Mouse (Mus musculus) retina, embryonic 14.5 days (tissue): Measurements from ENCODE around the gene Ccdc40.
"Not testable (repeated sequence)": the region's sequence is repeated elsewhere in the genome, so short reads cannot be mapped to it uniquely, and the experiment has no call there.

Experiments
- DNase-seq: peaks from one replicate; pipeline ENCODE4 v3.0.0-alpha.2; 2015; ENCODE audit warnings: low spot score

Ccdc40 gene

DNA sequence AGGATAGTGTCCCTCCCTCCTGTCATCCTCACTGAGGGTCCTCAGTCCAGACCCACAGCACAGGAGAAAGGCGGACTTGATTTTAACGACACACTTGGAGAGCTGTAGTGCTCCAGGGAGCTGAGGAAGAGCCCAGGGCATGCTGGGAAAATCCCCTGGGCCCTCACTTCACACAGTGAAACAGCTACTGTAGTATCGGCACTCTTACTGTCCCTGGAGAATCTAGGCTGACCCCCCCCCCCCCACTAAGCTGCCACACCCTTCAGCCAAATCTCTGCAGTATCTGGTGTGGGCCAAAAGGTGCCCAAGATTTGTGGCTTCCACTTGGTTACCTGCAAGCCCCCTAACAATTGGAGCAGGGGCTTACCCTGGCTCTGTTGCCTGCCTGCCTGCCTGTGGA, 8.6 kb downstream of the Ccdc40 start:
- DNase-seq: no peak

DNA sequence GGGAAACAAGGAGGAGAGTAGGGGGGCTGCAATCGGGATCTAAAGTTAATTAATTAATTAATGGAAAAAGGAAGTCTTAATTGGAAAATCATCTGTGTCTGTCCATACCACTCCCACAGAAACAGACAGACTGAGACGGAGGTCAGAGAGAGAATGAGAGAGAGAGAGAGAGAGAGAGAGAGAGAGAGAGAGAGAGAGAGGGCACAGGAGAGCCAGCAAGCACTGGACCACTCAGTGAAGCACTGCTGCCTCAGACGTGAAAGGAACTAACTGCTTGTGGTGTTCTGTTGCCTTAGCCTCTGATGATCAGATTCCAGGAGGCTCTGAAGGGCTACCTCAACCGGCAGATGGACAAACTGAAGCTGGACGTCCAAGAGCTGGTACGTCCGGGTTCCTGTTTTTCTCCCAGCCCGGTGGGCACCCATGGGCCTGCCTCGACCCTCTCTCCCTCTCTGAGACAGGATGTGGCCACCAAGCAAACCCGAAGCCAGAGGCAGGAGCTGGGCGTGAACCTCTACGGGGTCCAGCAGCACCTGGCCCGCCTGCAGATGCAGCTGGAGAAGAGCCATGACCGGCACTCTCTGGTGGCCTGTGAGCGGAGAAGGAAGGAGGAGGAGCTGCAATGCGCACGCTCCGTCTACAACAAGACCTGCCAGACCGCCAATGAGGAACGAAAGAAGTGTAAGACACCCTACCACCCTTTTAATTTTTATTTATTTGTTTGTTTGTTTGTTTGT, 9.4 kb downstream of the Ccdc40 start:
- DNase-seq: no peak

GRCm38 (mm10) chr11:119238305-119238721, 9.9 kb downstream of the Ccdc40 start:
- peak; percentile 72 for DNase-seq

DNA sequence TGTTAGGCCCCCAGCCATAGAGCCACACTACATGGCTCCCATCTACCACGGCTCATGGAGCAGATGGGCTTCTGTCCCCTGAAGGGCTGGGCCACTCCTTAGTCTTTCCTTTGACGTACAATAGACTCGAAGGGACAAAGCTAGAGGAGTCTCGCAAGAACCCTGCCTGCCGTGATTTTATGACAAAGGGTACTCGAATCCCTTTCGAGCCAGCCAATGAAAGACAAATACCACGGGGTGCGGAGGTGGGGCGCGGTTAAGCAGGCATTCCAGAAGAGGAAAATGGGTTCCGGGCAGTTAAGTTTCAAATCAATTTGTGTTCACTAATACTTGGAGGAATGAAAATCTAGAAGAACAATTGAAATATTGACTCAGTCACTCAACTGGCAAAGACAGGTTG, 11.1 kb downstream of the Ccdc40 start:
- no peak for DNase-seq

DNA sequence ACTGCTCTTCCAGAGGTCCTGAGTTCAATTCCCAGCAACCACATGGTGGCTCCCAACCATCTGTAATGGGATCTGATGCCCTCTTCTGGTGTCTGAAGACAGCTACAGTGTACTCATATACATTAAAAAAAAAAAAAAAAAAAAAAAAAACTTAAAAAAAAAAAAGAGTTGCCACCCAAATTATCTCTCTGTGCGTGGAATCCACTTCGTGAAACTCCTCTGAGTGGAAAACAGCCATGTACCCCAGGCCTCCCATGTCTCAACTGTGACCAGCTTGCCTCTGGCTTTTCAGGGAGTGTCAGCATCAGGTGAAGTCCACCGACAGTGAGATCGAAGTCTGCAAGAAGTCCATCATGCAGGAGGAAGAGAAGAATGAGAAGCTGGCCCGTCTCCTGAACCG, 17.2 kb downstream of the Ccdc40 start:
- not testable (repeated sequence) for DNase-seq

DNA sequence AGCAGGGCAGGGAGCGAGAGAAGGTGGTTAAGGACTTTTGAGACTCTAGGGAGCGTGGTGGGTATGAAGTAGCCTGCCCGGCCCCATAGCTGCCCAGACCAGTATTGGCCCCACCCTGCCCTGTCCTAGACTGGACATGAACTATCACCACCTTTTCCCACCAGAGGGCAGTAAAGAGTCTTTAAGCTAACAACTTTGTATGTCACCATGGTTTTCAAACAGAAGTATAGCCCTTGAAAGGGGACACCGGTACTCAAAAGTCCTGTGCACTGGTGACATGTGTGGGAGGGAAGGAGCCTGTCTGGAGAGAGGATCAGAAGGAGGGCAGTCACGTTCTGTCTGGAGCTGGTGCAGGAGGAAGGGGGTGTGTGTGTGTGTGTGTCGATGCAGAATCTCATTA, 20.6 kb downstream of the Ccdc40 start:
- peak; percentile 91 for DNase-seq

GRCm38 (mm10) chr11:119250998-119251397, 22.6 kb downstream of the Ccdc40 start:
- DNase-seq: no peak

- DNase-seq: peak; percentile 68
Measured at GRCm38 (mm10) chr11:119252854-119253541, 24.6 kb downstream of the Ccdc40 start.

- DNase-seq: not testable (repeated sequence)
Measured at GRCm38 (mm10) chr11:119256557-119256956, 28.2 kb downstream of the Ccdc40 start.

DNA sequence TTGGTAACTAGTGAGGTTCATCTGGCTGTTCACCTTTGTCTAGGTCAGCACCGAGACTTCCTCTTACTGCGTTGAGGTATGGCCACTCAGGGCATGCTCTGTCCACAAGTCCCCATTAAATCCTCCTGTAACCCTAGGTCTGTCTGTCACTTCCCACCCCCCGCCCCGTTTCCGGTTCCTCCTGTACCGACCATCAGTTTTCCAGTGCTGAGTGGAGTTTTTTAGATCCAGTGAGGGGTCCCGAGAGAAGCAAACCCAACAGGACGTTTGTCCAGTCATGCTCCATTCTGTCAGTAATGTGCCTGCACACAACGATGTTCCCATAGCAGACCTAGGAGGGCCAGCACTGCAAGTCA, 29.8 kb downstream of the Ccdc40 start:
- no peak for DNase-seq

GRCm38 (mm10) chr11:119258572-119259322, 30.4 kb downstream of the Ccdc40 start:
- peak; percentile 74 for DNase-seq

DNA sequence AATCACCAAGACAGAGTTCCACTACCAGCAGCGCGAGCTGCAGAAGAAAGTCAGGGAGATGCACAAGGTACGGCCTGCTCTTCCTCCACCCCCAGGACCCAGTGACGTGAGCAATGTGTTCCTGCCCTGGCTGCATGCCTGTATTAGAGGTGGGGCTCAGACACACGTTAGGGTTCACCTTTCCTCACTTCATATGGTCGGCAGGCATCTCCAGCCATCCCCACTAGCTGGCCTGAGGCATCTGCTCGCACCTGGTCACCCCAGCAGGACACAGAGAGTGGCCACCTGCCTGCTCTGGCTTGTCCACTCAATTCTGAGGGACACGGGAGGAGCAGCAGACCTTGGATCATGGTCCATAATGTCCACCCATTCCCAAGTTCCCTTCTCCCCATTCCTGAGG, 31.6 kb downstream of the Ccdc40 start:
- DNase-seq: no peak

DNA sequence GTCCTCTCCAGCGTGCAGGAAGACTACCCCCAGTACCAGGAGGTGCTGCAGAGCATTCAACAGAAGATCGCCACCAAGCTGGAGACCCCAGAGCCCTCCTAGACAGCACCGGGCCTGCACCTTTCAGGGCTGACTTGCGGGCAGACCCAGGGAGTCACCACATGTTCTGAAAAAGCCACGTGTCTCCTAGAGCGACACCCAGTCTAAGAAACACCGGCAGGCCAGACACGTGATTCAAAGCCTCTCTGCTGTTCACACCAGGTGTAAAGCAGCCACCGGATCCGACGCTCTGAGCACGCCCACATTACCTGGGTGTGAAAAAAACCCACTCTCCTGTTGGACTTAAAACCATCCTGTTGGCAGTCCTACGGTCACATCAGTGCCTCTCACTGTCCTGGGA, 36.0 kb downstream of the Ccdc40 start:
- no peak for DNase-seq

DNA sequence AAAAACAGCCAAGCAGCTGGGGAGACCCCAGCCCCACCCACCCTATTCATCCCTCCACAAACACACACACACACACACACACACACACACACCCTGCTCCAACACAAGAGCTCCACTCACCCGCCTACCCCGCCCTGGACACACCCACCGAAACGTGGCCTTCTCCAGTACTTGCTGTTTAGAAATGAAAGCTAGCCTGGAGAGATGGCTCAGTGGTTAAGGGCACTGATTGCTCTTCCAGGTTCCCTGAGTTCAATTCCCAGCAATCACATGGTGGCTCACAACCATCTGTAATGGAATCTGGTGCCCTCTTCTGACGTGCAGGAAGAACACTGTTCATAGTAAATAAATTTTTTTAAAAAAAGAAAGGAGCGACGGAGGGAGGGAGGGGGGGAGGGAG, 37.4 kb downstream of the Ccdc40 start:
- DNase-seq: no peak

GRCm38 (mm10) chr11:119267241-119267674, 38.9 kb downstream of the Ccdc40 start:
- no peak for DNase-seq

GRCm38 (mm10) chr11:119267768-119268556, 39.6 kb downstream of the Ccdc40 start, which contains the start of gene Gaa:
Gene Gaa (plus strand): TSS chr11:119267887.
- DNase-seq: peak; percentile 98

DNA sequence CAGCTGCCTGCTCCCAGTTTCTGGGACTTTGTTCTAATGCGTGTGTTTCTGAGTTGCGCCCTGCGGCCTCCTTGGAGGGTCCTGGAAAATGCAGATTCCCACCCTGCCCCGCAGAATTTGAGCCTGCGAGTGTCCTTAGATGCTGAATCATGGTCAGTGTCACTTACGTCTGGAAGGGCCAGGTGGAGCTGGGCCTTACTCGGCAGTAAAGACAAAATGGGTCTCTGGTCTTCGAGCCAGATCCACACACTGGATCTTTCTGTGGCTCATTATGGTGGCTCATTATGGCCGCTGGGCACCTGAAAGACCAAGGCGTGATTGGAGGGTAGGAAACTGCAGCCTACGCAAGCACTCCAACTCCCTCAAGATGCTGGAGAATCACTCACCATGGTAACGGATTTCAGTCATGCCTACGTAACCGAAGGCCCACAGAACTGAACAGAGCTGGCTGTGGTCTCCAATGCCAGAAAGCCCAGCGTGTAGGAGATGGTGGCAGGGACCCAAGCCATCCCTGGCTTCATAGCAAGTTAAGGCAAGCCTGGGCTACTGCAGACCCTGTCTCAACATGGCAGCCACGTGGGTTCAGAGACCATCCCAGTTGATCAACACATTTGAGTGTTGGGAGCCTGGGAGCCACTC, 40.3 kb downstream of the Ccdc40 start:
- no peak for DNase-seq

- DNase-seq: not testable (repeated sequence)
Measured at GRCm38 (mm10) chr11:119272492-119272891, 44.1 kb downstream of the Ccdc40 start.

GRCm38 (mm10) chr11:119273186-119273930, 45.0 kb downstream of the Ccdc40 start:
- DNase-seq: peak; percentile 41

DNA sequence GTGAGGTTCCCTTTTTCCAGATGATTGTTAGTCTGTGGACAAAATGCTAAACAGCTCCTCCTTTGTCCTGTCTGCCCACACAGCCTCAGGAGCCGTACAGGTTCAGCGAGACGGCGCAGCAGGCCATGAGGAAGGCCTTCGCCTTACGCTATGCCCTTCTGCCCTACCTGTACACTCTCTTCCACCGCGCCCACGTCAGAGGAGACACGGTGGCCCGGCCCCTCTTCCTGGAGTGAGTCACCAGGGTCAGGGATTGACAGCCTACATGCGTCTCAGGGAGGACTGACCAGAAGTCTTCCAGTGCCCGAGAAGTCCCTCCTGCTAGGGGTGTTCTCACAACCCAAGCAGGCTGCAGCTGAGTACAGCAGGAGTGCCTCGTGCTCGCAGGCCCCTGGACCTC, 52.7 kb downstream of the Ccdc40 start:
- DNase-seq: no peak
